Comparison of ENCODE assay signal across 25 mouse cellular contexts in the genomic region with DNA sequence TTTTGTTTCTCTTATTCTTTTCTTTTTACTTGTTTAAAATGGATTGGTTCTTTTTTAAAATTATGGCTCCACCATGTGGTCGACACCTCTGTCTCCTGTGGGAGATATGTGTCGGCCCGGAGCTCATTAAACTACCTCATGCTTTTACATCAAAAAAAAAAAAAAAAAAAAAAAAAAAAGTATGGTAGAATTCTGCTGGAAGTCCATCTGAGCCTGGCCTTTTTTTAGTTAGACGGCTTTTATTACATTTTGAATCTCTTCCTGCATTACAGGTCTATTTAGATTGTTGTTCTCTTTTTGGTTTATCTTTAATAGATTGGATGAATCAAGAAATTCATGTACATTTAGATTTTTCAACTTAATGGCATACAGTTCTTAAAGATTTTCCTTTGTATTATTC.
DNase-seq lines count a peak whose midpoint lies in the region; ATAC-seq and TF ChIP-seq lines count a peak whose summit lies in the region.
"Had no signal": no experiment of that assay in that cellular context is flagged by ENCODE, and none has a peak within 500 bp of the region (broad histone marks: within the 10 kb centered on the region; RNA-seq: fewer than 3 reads in every experiment).

No protein-coding gene starts in this region.

- H3K4me3 ChIP-seq in MEL (ENCODE audit: control insufficient read depth in 1 of 2, insufficient read depth in 1 of 2, low read depth in 2 of 2, low read length in 2 of 2), result no peak overlapping the region
- H3K4me3 ChIP-seq in hindbrain, embryonic 13.5 days, result no peak overlapping the region
- H3K4me3 ChIP-seq: forebrain, embryonic 10.5 days; forebrain, embryonic 13.5 days; heart, adult 2 months; heart, embryonic 10.5 days; heart, embryonic 13.5 days; hindbrain, embryonic 15.5 days; intestine, embryonic 15.5 days had no signal

- no peaks in the 10 kb centered on the region for H3K79me2 ChIP-seq in MEL (ENCODE audit: control insufficient read depth, insufficient read depth, low read length, poor library complexity)

- no peak overlapping the region for H3K4me2 ChIP-seq in hindbrain, embryonic 13.5 days
- H3K4me2 ChIP-seq: forebrain, embryonic 13.5 days; heart, embryonic 13.5 days; hindbrain, embryonic 15.5 days; intestine, embryonic 15.5 days had no signal

- no peak for TF ChIP-seq POLR2A in MEL (IDR thresholded peaks at IDR 0.05; ENCODE audit: control insufficient read depth in 1 of 2, insufficient read depth in 1 of 2, low read depth in 1 of 2, low read length in 2 of 2, poor library complexity in 1 of 2)
- TF ChIP-seq POLR2A in brain, embryonic 14.5 days (IDR thresholded peaks at IDR 0.05; ENCODE audit: borderline replicate concordance, extremely low read depth, insufficient read depth, insufficient read length, poor library complexity, severe bottlenecking), result no peak

- no peaks in the 10 kb centered on the region for H3K4me1 ChIP-seq in MEL (ENCODE audit: control insufficient read depth in 1 of 2, insufficient read depth in 2 of 2, low read length in 2 of 2)
- no peaks in the 10 kb centered on the region for H3K4me1 ChIP-seq in hindbrain, embryonic 13.5 days (replicated peaks)
- H3K4me1 ChIP-seq: forebrain, embryonic 10.5 days; forebrain, embryonic 13.5 days; heart, embryonic 10.5 days; heart, embryonic 13.5 days; hindbrain, embryonic 15.5 days; intestine, embryonic 15.5 days had no signal

- TF ChIP-seq CTCF in MEL (IDR thresholded peaks at IDR 0.05 in 2 of 3, conservative IDR thresholded peaks at IDR 0.05 in 1 of 3; ENCODE audit: control insufficient read depth in 1 of 3, insufficient read depth in 1 of 3, low read depth in 2 of 3, low read length in 3 of 3, poor library complexity in 1 of 3, severe bottlenecking in 1 of 3), result no peak
- TF ChIP-seq CTCF in brain, embryonic 14.5 days (IDR thresholded peaks at IDR 0.05; ENCODE audit: borderline replicate concordance, extremely low read depth, insufficient read depth, insufficient read length), result no peak

- no peak for TF ChIP-seq EP300 in MEL (IDR thresholded peaks at IDR 0.05; ENCODE audit: low read depth in 1 of 2, low read length in 2 of 2)

- no peak overlapping the region for H3K27ac ChIP-seq in MEL (ENCODE audit: control insufficient read depth, low read depth, low read length)
- no peak overlapping the region for H3K27ac ChIP-seq in hindbrain, embryonic 13.5 days
- H3K27ac ChIP-seq: forebrain, embryonic 10.5 days; forebrain, embryonic 13.5 days; heart, adult 2 months; heart, embryonic 10.5 days; heart, embryonic 13.5 days; hindbrain, embryonic 15.5 days; intestine, embryonic 15.5 days had no signal

- no peak overlapping the region for H3K9ac ChIP-seq in MEL (ENCODE audit: control insufficient read depth, low read depth, low read length, poor library complexity, severe bottlenecking)
- no peak overlapping the region for H3K9ac ChIP-seq in hindbrain, embryonic 13.5 days
- H3K9ac ChIP-seq: forebrain, embryonic 13.5 days; heart, embryonic 13.5 days; hindbrain, embryonic 15.5 days; intestine, embryonic 15.5 days had no signal

- no peak for ATAC-seq in hindbrain, embryonic 13.5 days (ENCODE audit: low FRiP score)
- ATAC-seq: forebrain, embryonic 13.5 days; forebrain, embryonic 16.5 days; intestine, embryonic 15.5 days; Patski had no signal

- no peaks in the 10 kb centered on the region for H3K27me3 ChIP-seq in MEL (ENCODE audit: control insufficient read depth in 1 of 2, insufficient read depth in 2 of 2, low read length in 2 of 2)
- H3K27me3 ChIP-seq in hindbrain, embryonic 13.5 days, result no peaks in the 10 kb centered on the region
- H3K27me3 ChIP-seq: forebrain, embryonic 13.5 days; heart, embryonic 13.5 days; hindbrain, embryonic 15.5 days; intestine, embryonic 15.5 days; Patski had no signal

- 85% methylated on average over 4 of the region's 4 CpGs for WGBS in hindbrain, embryonic 13.5 days

- H3K9me3 ChIP-seq in MEL (replicated peaks; ENCODE audit: insufficient read depth, low read length), result no peaks in the 10 kb centered on the region
- H3K9me3 ChIP-seq in hindbrain, embryonic 13.5 days, result no peaks in the 10 kb centered on the region
- H3K9me3 ChIP-seq: forebrain, embryonic 10.5 days; forebrain, embryonic 13.5 days; heart, embryonic 10.5 days; heart, embryonic 13.5 days; hindbrain, embryonic 15.5 days; intestine, embryonic 15.5 days had no signal

- TF ChIP-seq RAD21 in MEL (IDR thresholded peaks at IDR 0.05; ENCODE audit: low read depth, low read length), result peak; percentile 1; the same call in 1 of the 2 replicates

- H3K36me3 ChIP-seq in MEL (ENCODE audit: control insufficient read depth in 1 of 2, insufficient read depth in 2 of 2, low read length in 2 of 2), result no peaks in the 10 kb centered on the region
- H3K36me3 ChIP-seq in hindbrain, embryonic 13.5 days, result no peaks in the 10 kb centered on the region
- H3K36me3 ChIP-seq: forebrain, embryonic 10.5 days; heart, embryonic 10.5 days; heart, embryonic 13.5 days; hindbrain, embryonic 15.5 days; intestine, embryonic 15.5 days had no signal

- peak; percentile 6 for DNase-seq in cerebellum, adult 9-11 months
- DNase-seq in cerebellum, postnatal 4 days (ENCODE audit: low spot score in 2 of 2), result no peak
- DNase-seq in 416B (ENCODE audit: low read depth) (peak; percentile 8), MEL (ENCODE audit: low read depth, low spot score) (no peak)
- peak; percentile 3 for DNase-seq in brain, embryonic 14.5 days (ENCODE audit: low read depth)
- DNase-seq in ovary, postnatal 36 days (ENCODE audit: low spot score), result no peak
- DNase-seq: adrenal gland, postnatal 10 days; adrenal gland, postnatal 36 days; B cell, adult 2 months; gastrocnemius, postnatal 10 days; gastrocnemius, postnatal 36 days; heart, adult 2 months; heart, postnatal 14 days; heart, postnatal 4 days; kidney, adult 18-20 months; kidney, adult 9 months had no signal

TF ChIP-seq in MEL, 35 proteins besides CTCF, POLR2A, EP300 and RAD21:
- TF ChIP-seq MAFK (IDR thresholded peaks at IDR 0.05; ENCODE audit: borderline replicate concordance, low read depth, low read length) (no peak), ZNF384 (IDR thresholded peaks at IDR 0.05; ENCODE audit: low read depth, low read length) (peak; percentile 56), TCF12 (IDR thresholded peaks at IDR 0.05; ENCODE audit: low read depth, low read length) (no peak), CHD1 (IDR thresholded peaks at IDR 0.05; ENCODE audit: low read depth, low read length) (no peak), KAT2A (conservative IDR thresholded peaks at IDR 0.05; ENCODE audit: low read depth, low read length) (no peak), CHD2 (IDR thresholded peaks at IDR 0.05; ENCODE audit: low read length) (no peak), SMC3 (IDR thresholded peaks at IDR 0.05; ENCODE audit: low read depth, low read length) (no peak), GABPA (IDR thresholded peaks at IDR 0.05; ENCODE audit: low read depth, low read length) (no peak), MAX (IDR thresholded peaks at IDR 0.05; ENCODE audit: low read length) (no peak)
TF ChIP-seq in MEL: peak in this region for 1.

Comparison
In these comparisons a context has a peak if more than half of its experiments do, and no peak if none do; other contexts are left out.
1. DNase-seq: peak in cerebellum, adult 9-11 months (single experiment), 416B (single experiment) and brain, embryonic 14.5 days (single experiment); none in cerebellum, postnatal 4 days (0 of 2), MEL (single experiment) and ovary, postnatal 36 days (single experiment).